Mouse (Mus musculus) neural tube, embryonic 11.5 days (tissue): ENCODE measurements around the gene Exoc2. TPM values are rescaled to one million over a fixed set of nuclear protein-coding genes. Genes with fewer than 3 reads are reported as not detected.

Experiments used
- ATAC-seq: fragments of 200-750 bp; cut with Nextera tagmentation; 2 replicates; pipeline ENCODE4 v1.8.0; 2017; ENCODE audit warnings: moderate number of reproducible peaks, mild to moderate bottlenecking, moderate TSS enrichment, moderate library complexity; ENCODE audit not compliant: insufficient read depth, low FRiP score, low TSS enrichment
- DNase-seq: peaks from one replicate; pipeline ENCODE4 v3.0.0-alpha.2; 2015; ENCODE audit warnings: low spot score
- H3K27ac ChIP-seq: fragments of 300-500 bp; sonication (generic); 2 replicates; pipeline ENCODE4 v1.5.1; 2014; ENCODE audit warnings: low read depth, mild to moderate bottlenecking, low read length
- H3K27me3 ChIP-seq: fragments of 300-500 bp; sonication (generic); 2 replicates; pipeline ENCODE4 v1.6.1; 2014; ENCODE audit warnings: mild to moderate bottlenecking, low read length, mixed read lengths; ENCODE audit not compliant: control insufficient read depth, insufficient read depth
- H3K36me3 ChIP-seq: fragments of 300-500 bp; sonication (generic); 2 replicates; pipeline ENCODE4 v1.6.1; 2014; ENCODE audit warnings: mild to moderate bottlenecking, low read length, moderate library complexity, mixed read lengths; ENCODE audit not compliant: control insufficient read depth, insufficient read depth
- H3K4me1 ChIP-seq: fragments of 300-500 bp; sonication (generic); 2 replicates; pipeline ENCODE4 v1.6.1; 2014; ENCODE audit warnings: low read length, mixed read lengths; ENCODE audit not compliant: control insufficient read depth, insufficient read depth
- H3K4me2 ChIP-seq: fragments of 300-500 bp; sonication (generic); 2 replicates; pipeline ENCODE4 v1.6.1; 2014; ENCODE audit warnings: low read depth, mild to moderate bottlenecking, moderate library complexity
- H3K4me3 ChIP-seq: fragments of 300-500 bp; sonication (generic); 2 replicates; pipeline ENCODE4 v1.5.1; 2014; ENCODE audit warnings: low read depth, low read length
- H3K9ac ChIP-seq: fragments of 300-500 bp; sonication (generic); 2 replicates; pipeline ENCODE4 v1.6.1; 2014; ENCODE audit warnings: mild to moderate bottlenecking, low read length
- H3K9me3 ChIP-seq: fragments of 300-500 bp; sonication (generic); 2 replicates; pipeline ENCODE4 v1.6.1; 2016; ENCODE audit warnings: low read length; ENCODE audit not compliant: control insufficient read depth
- WGBS: fragments of 180-500 bp; shearing (Covaris S2); extraction: QIAGEN DNeasy Blood & Tissue Kit; methylation state at CpG from one replicate; pipeline ENCODE4 v1.1.7; 2014; 5-methylcytosine and 5-hydroxymethylcytosine counted together
- polyA plus RNA-seq: library from polyadenylated mRNA; unstranded; fragments of >200 nt; fragmentation: Nextera tagmentation; extraction: Ambion mirVana; gene quantifications from 2 replicates; pipeline ENCODE4 v1.2.1, GENCODE M21; 2014

Gene Exoc2
- polyA plus RNA-seq, 1 experiment from 2014 or later: 44.5 TPM

GRCm38 (mm10) chr13:30929119-30929518 lies 44.8 kb downstream of the Exoc2 start:
- Histone ChIP-seq H3K36me3 (no peaks in the 10 kb centered on the region), H3K4me2 (no peak overlapping the region), H3K9me3 (no peaks in the 10 kb centered on the region), H3K4me1 (no peaks in the 10 kb centered on the region), H3K27ac (no peak overlapping the region), H3K9ac (no peak overlapping the region), H3K4me3 (no peak overlapping the region), H3K27me3 (no peaks in the 10 kb centered on the region)
- DNase-seq: no peak
- 88% methylated on average over 2 of the region's 2 CpGs for WGBS
- ATAC-seq: no peak

DNA sequence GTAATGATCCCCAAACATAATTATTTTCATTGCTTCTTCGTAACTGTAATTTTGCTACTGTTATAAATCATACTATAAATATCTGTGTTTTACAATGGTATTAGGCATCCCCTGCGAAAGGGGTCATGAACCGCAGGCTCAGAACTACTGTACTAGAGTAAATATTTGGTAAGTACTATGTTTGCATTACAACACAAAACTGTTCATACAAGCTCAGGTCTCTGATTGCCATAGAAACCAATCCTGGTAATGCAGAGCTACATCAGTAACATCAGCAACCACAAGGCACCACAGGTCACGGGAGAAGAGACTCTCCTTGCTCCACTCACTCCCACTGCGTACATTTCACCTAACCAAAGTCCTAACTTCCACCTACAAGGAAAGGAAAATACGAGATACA lies 49.6 kb downstream of the Exoc2 start:
- Histone ChIP-seq H3K4me1 (no peaks in the 10 kb centered on the region), H3K4me2 (no peak overlapping the region), H3K27me3 (no peaks in the 10 kb centered on the region), H3K36me3 (no peaks in the 10 kb centered on the region), H3K4me3 (no peak overlapping the region), H3K9me3 (no peaks in the 10 kb centered on the region), H3K9ac (no peak overlapping the region), H3K27ac (no peak overlapping the region)
- ATAC-seq: no peak
- DNase-seq: no peak
- WGBS: 94% methylated on average over 6 of the region's 6 CpGs

DNA sequence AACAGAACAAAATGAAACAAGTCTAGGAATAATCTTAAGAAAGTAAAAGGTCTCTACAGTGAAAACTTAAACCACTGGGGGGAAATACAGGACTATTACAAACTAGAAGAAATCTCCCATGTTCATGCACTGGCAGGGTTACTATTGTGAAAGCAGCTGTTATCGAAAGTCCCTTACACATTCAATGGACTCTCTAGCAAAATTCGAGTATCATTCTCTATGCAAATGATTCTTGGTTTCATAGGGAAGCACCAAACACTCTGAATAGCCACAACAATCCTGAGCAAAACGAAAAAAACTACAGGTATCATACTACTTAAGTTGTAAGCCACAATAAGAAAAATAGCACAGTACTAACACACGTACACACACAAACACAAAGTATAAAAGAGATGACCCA lies 52.0 kb downstream of the Exoc2 start:
- Histone ChIP-seq H3K36me3 (no peaks in the 10 kb centered on the region), H3K9ac (no peak overlapping the region), H3K27ac (no peak overlapping the region), H3K27me3 (no peaks in the 10 kb centered on the region), H3K4me1 (no peaks in the 10 kb centered on the region), H3K4me2 (no peak overlapping the region), H3K4me3 (no peak overlapping the region), H3K9me3 (no peaks in the 10 kb centered on the region)
- WGBS: 86% methylated on average over 4 of the region's 4 CpGs
- no peak for DNase-seq
- ATAC-seq: no peak

- no peak for ATAC-seq
- Histone ChIP-seq H3K36me3 (peaks cover 2% of the 10 kb centered on the region; the same call in 1 of the 2 replicates), H3K9me3 (no peaks in the 10 kb centered on the region), H3K9ac (no peak overlapping the region), H3K4me1 (no peaks in the 10 kb centered on the region), H3K4me2 (no peak overlapping the region), H3K4me3 (no peak overlapping the region), H3K27me3 (no peaks in the 10 kb centered on the region), H3K27ac (no peak overlapping the region)
- no peak for DNase-seq
Observed at GRCm38 (mm10) chr13:30913757-30914156, 60.1 kb downstream of the Exoc2 start.

DNA sequence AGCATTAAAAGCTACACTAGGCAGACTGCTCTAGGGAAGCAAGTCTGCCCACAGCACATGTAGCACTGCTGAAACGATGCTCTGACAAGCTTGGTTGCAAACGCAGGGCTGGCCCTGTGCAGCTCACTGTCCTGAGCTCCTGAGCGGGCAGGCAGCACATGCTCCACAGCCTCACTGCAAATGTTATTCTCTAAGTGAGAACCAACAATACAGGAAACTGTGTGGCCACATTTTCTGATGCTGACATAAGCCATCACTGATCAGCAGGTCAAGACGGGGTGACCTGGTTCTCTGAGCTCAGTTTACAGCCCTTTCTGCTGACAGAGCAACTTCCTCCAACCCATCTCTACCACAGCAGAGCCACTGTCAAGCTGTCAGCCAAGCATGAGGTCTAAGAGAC lies 60.9 kb downstream of the Exoc2 start:
- WGBS: 36% methylated on average over 4 of the region's 4 CpGs
- no peak for ATAC-seq
- Histone ChIP-seq H3K27ac (no peak overlapping the region), H3K4me3 (no peak overlapping the region), H3K9me3 (no peaks in the 10 kb centered on the region), H3K27me3 (no peaks in the 10 kb centered on the region), H3K4me1 (no peaks in the 10 kb centered on the region), H3K9ac (no peak overlapping the region), H3K4me2 (no peak overlapping the region), H3K36me3 (peaks cover 2% of the 10 kb centered on the region; the same call in 1 of the 2 replicates)
- DNase-seq: peak; percentile 46

DNA sequence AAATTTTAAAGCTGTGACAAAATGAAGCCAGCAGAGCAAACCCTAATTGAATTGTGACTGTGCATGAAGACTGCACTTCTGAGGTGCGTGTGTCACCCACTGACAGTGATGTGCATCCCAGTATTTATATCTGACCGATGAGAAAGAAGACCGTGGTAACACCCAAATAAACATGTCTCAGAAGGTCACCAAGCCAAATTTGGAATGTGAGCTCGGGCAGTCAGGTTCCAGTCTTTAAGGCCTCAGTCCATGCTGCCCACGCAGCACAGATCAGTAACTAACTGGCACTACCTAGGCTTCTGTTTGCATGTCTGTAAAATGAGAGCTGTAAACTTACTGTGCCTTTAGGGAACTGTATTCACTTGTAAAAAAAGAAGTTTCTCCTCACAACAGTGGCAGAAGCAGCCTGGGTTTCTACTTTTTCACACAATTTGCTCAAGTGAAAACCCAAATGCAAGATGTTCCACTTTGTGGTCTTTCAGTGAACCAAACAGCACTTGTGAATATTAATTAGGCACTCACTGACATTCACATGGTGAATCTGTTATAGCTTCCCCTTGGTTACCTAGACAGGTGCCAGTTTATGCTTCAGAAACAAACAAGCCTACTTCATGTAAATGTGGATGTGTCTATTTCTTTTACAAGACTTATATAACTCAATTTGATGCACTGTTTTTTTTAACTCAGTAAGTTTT lies 61.8 kb downstream of the Exoc2 start:
- Histone ChIP-seq H3K4me2 (no peak overlapping the region), H3K9me3 (no peaks in the 10 kb centered on the region), H3K36me3 (peaks cover 2% of the 10 kb centered on the region; the same call in 1 of the 2 replicates), H3K27me3 (no peaks in the 10 kb centered on the region), H3K4me3 (no peak overlapping the region), H3K27ac (no peak overlapping the region), H3K9ac (no peak overlapping the region), H3K4me1 (no peaks in the 10 kb centered on the region)
- ATAC-seq (no peak), DNase-seq (no peak)
- 72% methylated on average over 5 of the region's 5 CpGs for WGBS

GRCm38 (mm10) chr13:30910889-30911288 lies 63.0 kb downstream of the Exoc2 start:
- WGBS: 79% methylated on average over 5 of the region's 5 CpGs

DNA sequence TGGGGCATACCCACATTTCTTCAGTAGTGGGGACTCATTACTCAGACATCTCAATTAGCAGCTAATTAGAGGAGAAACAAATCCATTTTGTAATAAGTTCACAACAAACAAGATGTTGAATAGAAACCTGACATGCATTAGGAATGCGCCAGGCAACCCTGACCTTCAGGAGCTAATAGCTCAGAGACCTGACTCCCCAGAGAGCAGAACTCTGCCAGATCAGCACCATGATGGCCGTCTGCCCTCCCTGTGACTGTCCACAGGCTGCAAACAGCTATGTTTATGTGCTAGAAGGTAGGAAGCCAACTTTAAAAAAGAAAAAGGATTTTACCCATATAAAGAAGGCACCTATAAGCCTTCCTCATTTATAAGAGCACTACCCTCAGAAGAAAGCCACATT lies 71.6 kb downstream of the Exoc2 start:
- H3K4me2 ChIP-seq: no peak overlapping the region
- H3K27ac ChIP-seq: no peak overlapping the region
- H3K9me3 ChIP-seq: no peaks in the 10 kb centered on the region
- no peaks in the 10 kb centered on the region for H3K27me3 ChIP-seq
- H3K9ac ChIP-seq: no peak overlapping the region
- no peak for ATAC-seq
- DNase-seq: no peak
- 62% methylated on average over 2 of the region's 2 CpGs for WGBS
- H3K4me3 ChIP-seq: no peak overlapping the region
- no peaks in the 10 kb centered on the region for H3K4me1 ChIP-seq
- no peaks in the 10 kb centered on the region for H3K36me3 ChIP-seq

More at GRCm38 (mm10) chr13:30910889-30911288, 63.0 kb downstream of the Exoc2 start:
- Histone ChIP-seq H3K36me3 (peaks cover 2% of the 10 kb centered on the region; the same call in 1 of the 2 replicates), H3K9me3 (no peaks in the 10 kb centered on the region), H3K27ac (no peak overlapping the region), H3K4me3 (no peak overlapping the region), H3K4me1 (no peaks in the 10 kb centered on the region), H3K9ac (no peak overlapping the region), H3K27me3 (no peaks in the 10 kb centered on the region), H3K4me2 (no peak overlapping the region)
- ATAC-seq (no peak), DNase-seq (no peak)

DNA sequence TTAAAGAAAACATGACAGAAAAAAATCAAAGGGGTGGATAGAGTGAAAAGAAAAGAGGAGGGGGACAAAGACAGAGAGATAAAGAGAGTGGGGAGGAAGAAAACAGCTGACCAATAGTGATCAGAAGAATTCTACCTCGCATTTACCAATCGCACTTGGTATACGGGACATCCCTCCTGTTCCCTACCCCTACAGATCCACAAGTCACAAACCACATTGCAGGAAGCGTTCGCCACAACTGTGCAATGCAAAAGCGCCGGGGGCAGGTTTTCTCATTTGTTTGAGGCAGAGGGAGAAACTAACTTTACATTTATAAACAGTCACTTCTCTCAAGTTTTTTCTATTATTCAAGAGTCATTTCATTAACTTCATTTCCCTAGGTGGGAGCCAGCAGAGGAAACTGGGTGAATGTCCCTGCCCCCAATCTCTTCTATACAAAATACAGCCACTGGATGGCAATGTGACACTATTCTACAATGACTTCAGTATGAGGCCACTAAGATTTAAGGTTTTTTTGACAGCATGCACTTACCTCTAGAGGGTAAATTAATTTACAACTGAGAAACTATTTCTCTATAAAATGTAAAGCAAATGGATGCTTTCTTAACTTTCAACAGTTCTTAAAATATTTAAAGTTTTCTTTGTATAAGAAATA lies 72.4 kb downstream of the Exoc2 start:
- WGBS: 93% methylated on average over 7 of the region's 7 CpGs
- ATAC-seq: no peak
- Histone ChIP-seq H3K9me3 (no peaks in the 10 kb centered on the region), H3K4me3 (no peak overlapping the region), H3K27me3 (no peaks in the 10 kb centered on the region), H3K4me1 (no peaks in the 10 kb centered on the region), H3K4me2 (no peak overlapping the region), H3K27ac (no peak overlapping the region), H3K36me3 (no peaks in the 10 kb centered on the region), H3K9ac (no peak overlapping the region)
- DNase-seq: no peak
